Mouse (Mus musculus): ENCODE data around the gene Ulk2.

DNA sequence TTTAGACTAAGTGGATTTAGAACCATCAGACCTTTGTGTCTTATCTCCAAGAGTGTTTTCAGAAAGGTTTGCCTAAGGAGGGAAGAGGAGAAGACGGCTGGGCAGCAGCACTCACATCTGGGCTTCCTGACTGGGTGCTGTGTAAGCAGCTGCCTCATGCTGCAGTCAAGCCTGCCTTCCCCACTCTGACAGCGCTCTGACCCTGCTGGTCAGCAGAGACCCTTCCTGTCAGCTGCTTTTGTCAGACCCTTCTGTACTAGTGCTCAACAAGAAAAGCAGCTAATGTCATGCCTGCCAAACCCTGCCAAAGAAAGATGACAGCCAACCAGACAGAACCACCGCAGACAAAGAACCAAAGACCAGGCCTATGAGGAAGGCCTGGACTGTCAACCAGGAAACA is 111.1 kb downstream of the Ulk2 start:
- TF ChIP-seq TAL1 (IDR thresholded peaks at IDR 0.05; ENCODE audit: low read length), result no peak
- TF ChIP-seq POLR2A (IDR thresholded peaks at IDR 0.05; ENCODE audit: control insufficient read depth in 1 of 2, insufficient read depth in 1 of 2, low read depth in 1 of 2, low read length in 2 of 2, poor library complexity in 1 of 2), result no peak
- no peak for TF ChIP-seq CTCF (IDR thresholded peaks at IDR 0.05 in 2 of 3, conservative IDR thresholded peaks at IDR 0.05 in 1 of 3; ENCODE audit: control insufficient read depth in 1 of 3, insufficient read depth in 1 of 3, low read depth in 2 of 3, low read length in 3 of 3, poor library complexity in 1 of 3, severe bottlenecking in 1 of 3)

Data from MEL (cell line).